Mouse (Mus musculus): ENCODE data around the gene Arpin. TPM values are rescaled to one million over a fixed set of nuclear protein-coding genes. Genes with fewer than 3 reads are reported as not detected.

Arpin gene
- total and polyA plus RNA-seq, 3 experiments: not detected

DNA sequence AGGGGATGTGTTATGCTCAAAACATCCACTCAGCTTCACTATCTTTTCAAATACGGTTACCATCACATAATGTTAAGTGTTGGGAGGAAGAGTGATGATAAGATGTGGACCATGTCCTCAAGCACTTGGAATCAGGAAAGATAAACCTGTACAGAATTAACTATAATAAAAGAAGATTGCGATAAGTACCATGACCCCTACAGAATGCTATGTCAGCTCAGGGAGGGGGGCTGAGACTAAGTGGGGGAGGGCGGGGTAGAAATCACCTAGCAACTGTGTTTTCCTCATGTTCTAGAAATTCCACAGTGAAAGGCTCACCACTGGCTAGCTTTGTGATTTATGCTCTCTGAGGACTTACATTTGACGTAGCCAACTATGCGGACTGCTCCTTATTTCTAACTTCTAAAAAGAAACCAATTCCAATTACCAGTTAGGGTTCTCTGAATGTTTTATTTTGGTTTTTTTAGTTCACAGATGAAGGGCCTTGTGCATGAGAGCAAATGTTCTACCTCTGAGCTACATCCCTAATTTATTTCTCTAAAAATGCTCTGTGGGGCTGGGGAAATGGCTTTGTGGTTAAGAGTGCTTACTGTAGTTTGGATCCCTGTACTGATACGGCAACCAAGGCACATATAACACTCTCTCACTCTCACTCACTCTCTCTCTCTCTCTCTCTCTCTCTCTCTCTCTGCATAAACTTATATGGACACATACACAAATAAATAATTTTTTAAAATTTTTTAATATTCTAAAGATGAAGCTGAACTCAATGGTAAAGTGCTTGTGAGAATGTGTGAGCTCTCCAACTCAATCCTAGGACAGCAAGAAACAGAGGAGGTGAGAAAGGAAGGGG, 42.4 kb downstream of the Arpin start:
- H3K27me3 ChIP-seq (ENCODE audit: control insufficient read depth in 1 of 2, insufficient read depth in 2 of 2, low read length in 2 of 2): no peaks in the 10 kb centered on the region
- 0 out of 2 replicates have a peak, but pooled peaks have one; percentile 23 for TF ChIP-seq HCFC1 (IDR thresholded peaks at IDR 0.05; ENCODE audit: low read depth, low read length)
- no peak for TF ChIP-seq TCF12 (IDR thresholded peaks at IDR 0.05; ENCODE audit: low read depth, low read length)
- TF ChIP-seq JUND (IDR thresholded peaks at IDR 0.05; ENCODE audit: low read depth, low read length): peak; percentile 94
- no peak overlapping the region for H3K27ac ChIP-seq (ENCODE audit: control insufficient read depth, low read depth, low read length)
- H3K9me3 ChIP-seq (replicated peaks; ENCODE audit: insufficient read depth, low read length): no peaks in the 10 kb centered on the region
- H3K4me1 ChIP-seq (ENCODE audit: control insufficient read depth in 1 of 2, insufficient read depth in 2 of 2, low read length in 2 of 2): peaks cover 0 to 4% of the 10 kb centered on the region in 2 experiments; a peak in 1 of 4 replicates
- H3K9ac ChIP-seq (ENCODE audit: control insufficient read depth, low read depth, low read length, poor library complexity, severe bottlenecking): no peak overlapping the region
- H3K79me2 ChIP-seq (ENCODE audit: control insufficient read depth, insufficient read depth, low read length, poor library complexity): no peaks in the 10 kb centered on the region
- H3K4me3 ChIP-seq (ENCODE audit: control insufficient read depth in 1 of 2, insufficient read depth in 1 of 2, low read depth in 2 of 2, low read length in 2 of 2): no peak overlapping the region
- H3K36me3 ChIP-seq (ENCODE audit: control insufficient read depth in 1 of 2, insufficient read depth in 2 of 2, low read length in 2 of 2): no peaks in the 10 kb centered on the region; a peak in 1 of 4 replicates
- peak; percentile 45 for DNase-seq (ENCODE audit: low read depth, low spot score)

DNA sequence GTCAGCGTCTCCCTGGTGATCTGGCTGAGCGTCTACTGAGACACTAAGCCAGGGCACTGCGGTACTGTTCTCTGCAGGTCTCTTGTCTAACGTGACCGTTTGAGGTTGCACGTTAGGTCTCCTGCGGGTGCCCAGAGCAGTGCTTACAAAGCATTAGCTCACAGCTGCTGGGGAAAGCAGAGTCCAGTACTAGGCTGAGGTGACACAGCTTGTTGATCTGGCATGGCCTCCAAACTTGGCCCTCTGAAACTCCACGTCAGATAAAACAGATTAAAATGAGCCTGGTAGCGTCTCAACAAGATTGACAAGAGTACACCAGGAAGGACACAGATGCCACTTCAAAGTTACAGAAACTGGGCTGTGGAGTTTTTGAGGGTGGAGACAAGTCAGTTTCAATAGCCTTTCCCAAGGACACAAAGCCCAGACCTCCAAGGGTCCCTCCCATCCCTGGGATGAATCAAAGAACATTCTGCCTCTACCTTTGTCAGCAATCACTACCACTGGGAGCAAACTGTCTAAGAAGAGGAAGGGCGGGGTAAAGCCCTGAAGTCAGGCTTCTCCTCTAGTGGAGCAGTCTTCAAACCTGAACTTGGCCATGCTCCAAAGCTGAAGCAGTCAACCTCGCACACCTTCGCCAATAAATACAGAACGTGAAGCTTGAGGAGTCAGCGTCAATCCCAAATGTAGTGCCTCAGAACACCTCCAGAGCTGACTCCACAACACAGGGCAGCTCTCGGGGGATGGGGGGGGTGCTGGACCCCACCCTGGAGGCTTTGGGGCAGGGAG, 44.5 kb downstream of the Arpin start:
- H3K79me2 ChIP-seq (ENCODE audit: control insufficient read depth, insufficient read depth, low read length, poor library complexity): no peaks in the 10 kb centered on the region
- DNase-seq (ENCODE audit: low read depth, low spot score): peak; percentile 34
- H3K9me3 ChIP-seq (replicated peaks; ENCODE audit: insufficient read depth, low read length): no peaks in the 10 kb centered on the region
- peaks cover 0 to 4% of the 10 kb centered on the region in 2 experiments; a peak in 1 of 4 replicates for H3K4me1 ChIP-seq (ENCODE audit: control insufficient read depth in 1 of 2, insufficient read depth in 2 of 2, low read length in 2 of 2)
- no peaks in the 10 kb centered on the region for H3K27me3 ChIP-seq (ENCODE audit: control insufficient read depth in 1 of 2, insufficient read depth in 2 of 2, low read length in 2 of 2)
- no peak overlapping the region for H3K9ac ChIP-seq (ENCODE audit: control insufficient read depth, low read depth, low read length, poor library complexity, severe bottlenecking)
- H3K36me3 ChIP-seq (ENCODE audit: control insufficient read depth in 1 of 2, insufficient read depth in 2 of 2, low read length in 2 of 2): no peaks in the 10 kb centered on the region; a peak in 1 of 4 replicates
- no peak overlapping the region for H3K27ac ChIP-seq (ENCODE audit: control insufficient read depth, low read depth, low read length)
- no peak for TF ChIP-seq USF2 (IDR thresholded peaks at IDR 0.05; ENCODE audit: borderline replicate concordance in 1 of 2, insufficient read depth in 1 of 2, low read depth in 1 of 2, low read length in 2 of 2)
- no peak for TF ChIP-seq MYB (IDR thresholded peaks at IDR 0.05; ENCODE audit: low read depth, low read length)
- TF ChIP-seq GATA1 (IDR thresholded peaks at IDR 0.05; ENCODE audit: low read depth, low read length): no peak
- no peak for TF ChIP-seq NELFE (IDR thresholded peaks at IDR 0.05; ENCODE audit: low read depth, low read length)
- TF ChIP-seq HCFC1 (IDR thresholded peaks at IDR 0.05; ENCODE audit: low read depth, low read length): no peak
- no peak for TF ChIP-seq TBP (IDR thresholded peaks at IDR 0.05; ENCODE audit: low read depth, low read length)
- TF ChIP-seq SIN3A (IDR thresholded peaks at IDR 0.05; ENCODE audit: low read length): no peak
- no peak for TF ChIP-seq ZNF384 (IDR thresholded peaks at IDR 0.05; ENCODE audit: low read depth, low read length)
- TF ChIP-seq CHD2 (IDR thresholded peaks at IDR 0.05; ENCODE audit: low read length): no peak
- no peak for TF ChIP-seq MEF2A (IDR thresholded peaks at IDR 0.05; ENCODE audit: extremely low read depth, insufficient replicate concordance, low read depth, low read length, poor library complexity, severe bottlenecking)
- no peak for TF ChIP-seq CTCF (IDR thresholded peaks at IDR 0.05 in 2 of 3, conservative IDR thresholded peaks at IDR 0.05 in 1 of 3; ENCODE audit: control insufficient read depth in 1 of 3, insufficient read depth in 1 of 3, low read depth in 2 of 3, low read length in 3 of 3, poor library complexity in 1 of 3, severe bottlenecking in 1 of 3)
- TF ChIP-seq ELF1 (IDR thresholded peaks at IDR 0.05; ENCODE audit: low read depth, low read length): no peak
- no peak for TF ChIP-seq RCOR1 (IDR thresholded peaks at IDR 0.05; ENCODE audit: low read depth, low read length)
- no peak for TF ChIP-seq TAL1 (IDR thresholded peaks at IDR 0.05; ENCODE audit: low read length)
- TF ChIP-seq ZC3H11A (IDR thresholded peaks at IDR 0.05; ENCODE audit: low read depth, low read length): no peak
- H3K4me3 ChIP-seq (ENCODE audit: control insufficient read depth in 1 of 2, insufficient read depth in 1 of 2, low read depth in 2 of 2, low read length in 2 of 2): no peak overlapping the region

All from MEL (cell line).